Mouse (Mus musculus): ENCODE results near the gene Zdhhc18. TPM values are rescaled to one million over a fixed set of nuclear protein-coding genes. Genes with fewer than 3 reads are reported as not detected.

The Zdhhc18 gene
- polyA plus RNA-seq, 2 experiments = 4.0 to 38.0 TPM

GRCm38 (mm10) chr4:133613026-133613425, 36.9 kb downstream of the Zdhhc18 start:
- peaks cover 74% of the 10 kb centered on the region for H3K36me3 ChIP-seq (ENCODE audit: control insufficient read depth, insufficient read depth, low read length)
- H3K4me2 ChIP-seq (replicated peaks; ENCODE audit: low read depth, low read length, severe bottlenecking) = no peak overlapping the region
- H3K4me3 ChIP-seq (replicated peaks; ENCODE audit: low read length) = no peak overlapping the region
- ATAC-seq (ENCODE audit: low FRiP score, low read depth) (no peak), DNase-seq (ENCODE audit: low spot score) (no peak)
- TF ChIP-seq POLR2A (IDR thresholded peaks at IDR 0.05; ENCODE audit: borderline replicate concordance, extremely low read depth, insufficient read depth, insufficient read length) = no peak
- no peak overlapping the region for H3K27ac ChIP-seq (replicated peaks; ENCODE audit: low read depth, low read length)
- H3K4me1 ChIP-seq (ENCODE audit: control insufficient read depth, insufficient read depth, low read length) = no peaks in the 10 kb centered on the region
- H3K9me3 ChIP-seq (ENCODE audit: control insufficient read depth, low read length) = peaks cover 6% of the 10 kb centered on the region; the same call in 1 of the 2 replicates
- H3K9ac ChIP-seq (ENCODE audit: low read depth, low read length, severe bottlenecking) = no peak overlapping the region
- no peaks in the 10 kb centered on the region for H3K27me3 ChIP-seq (ENCODE audit: control insufficient read depth, insufficient read depth, low read length)
- 97% methylated on average over 8 of the region's 8 CpGs for WGBS

GRCm38 (mm10) chr4:133612416-133612815, 37.5 kb downstream of the Zdhhc18 start:
- Histone ChIP-seq H3K27ac (replicated peaks; ENCODE audit: low read depth, low read length) (no peak overlapping the region), H3K9ac (ENCODE audit: low read depth, low read length, severe bottlenecking) (no peak overlapping the region), H3K9me3 (ENCODE audit: control insufficient read depth, low read length) (peaks cover 6% of the 10 kb centered on the region; the same call in 1 of the 2 replicates), H3K4me2 (replicated peaks; ENCODE audit: low read depth, low read length, severe bottlenecking) (no peak overlapping the region), H3K4me3 (replicated peaks; ENCODE audit: low read length) (no peak overlapping the region), H3K36me3 (ENCODE audit: control insufficient read depth, insufficient read depth, low read length) (peaks cover 76% of the 10 kb centered on the region), H3K27me3 (ENCODE audit: control insufficient read depth, insufficient read depth, low read length) (no peaks in the 10 kb centered on the region), H3K4me1 (ENCODE audit: control insufficient read depth, insufficient read depth, low read length) (no peaks in the 10 kb centered on the region)
- 94% methylated on average over 7 of the region's 7 CpGs for WGBS
- ATAC-seq (ENCODE audit: low FRiP score, low read depth) (no peak), DNase-seq (ENCODE audit: low spot score) (no peak)
- TF ChIP-seq POLR2A (IDR thresholded peaks at IDR 0.05; ENCODE audit: borderline replicate concordance, extremely low read depth, insufficient read depth, insufficient read length) = no peak

GRCm38 (mm10) chr4:133611815-133612214, 38.1 kb downstream of the Zdhhc18 start:
- 95% methylated on average over 5 of the region's 5 CpGs for WGBS
- ATAC-seq (ENCODE audit: low FRiP score, low read depth) (no peak), DNase-seq (ENCODE audit: low spot score) (no peak)
- no peak overlapping the region for H3K27ac ChIP-seq (replicated peaks; ENCODE audit: low read depth, low read length)
- H3K4me3 ChIP-seq (replicated peaks; ENCODE audit: low read length) = no peak overlapping the region
- no peaks in the 10 kb centered on the region for H3K4me1 ChIP-seq (ENCODE audit: control insufficient read depth, insufficient read depth, low read length)
- H3K9me3 ChIP-seq (ENCODE audit: control insufficient read depth, low read length) = peaks cover 6% of the 10 kb centered on the region; the same call in 1 of the 2 replicates
- H3K4me2 ChIP-seq (replicated peaks; ENCODE audit: low read depth, low read length, severe bottlenecking) = no peak overlapping the region
- no peaks in the 10 kb centered on the region for H3K27me3 ChIP-seq (ENCODE audit: control insufficient read depth, insufficient read depth, low read length)
- H3K36me3 ChIP-seq (ENCODE audit: control insufficient read depth, insufficient read depth, low read length) = peaks cover 82% of the 10 kb centered on the region
- no peak overlapping the region for H3K9ac ChIP-seq (ENCODE audit: low read depth, low read length, severe bottlenecking)
- no peak for TF ChIP-seq POLR2A (IDR thresholded peaks at IDR 0.05; ENCODE audit: borderline replicate concordance, extremely low read depth, insufficient read depth, insufficient read length)

GRCm38 (mm10) chr4:133609719-133610118, 40.2 kb downstream of the Zdhhc18 start:
- no peak overlapping the region for H3K4me3 ChIP-seq (replicated peaks; ENCODE audit: low read length)
- no peak overlapping the region for H3K9ac ChIP-seq (ENCODE audit: low read depth, low read length, severe bottlenecking)
- peaks cover 6% of the 10 kb centered on the region; the same call in 1 of the 2 replicates for H3K9me3 ChIP-seq (ENCODE audit: control insufficient read depth, low read length)
- H3K36me3 ChIP-seq (ENCODE audit: control insufficient read depth, insufficient read depth, low read length) = peaks cover 88% of the 10 kb centered on the region
- ATAC-seq (ENCODE audit: low FRiP score, low read depth) (peak; percentile 49; the same call in 1 of the 2 replicates), DNase-seq (ENCODE audit: low spot score) (peak; percentile 69)
- 25% methylated on average over 6 of the region's 6 CpGs for WGBS
- no peaks in the 10 kb centered on the region for H3K27me3 ChIP-seq (ENCODE audit: control insufficient read depth, insufficient read depth, low read length)
- H3K4me2 ChIP-seq (replicated peaks; ENCODE audit: low read depth, low read length, severe bottlenecking) = no peak overlapping the region
- no peaks in the 10 kb centered on the region for H3K4me1 ChIP-seq (ENCODE audit: control insufficient read depth, insufficient read depth, low read length)
- no peak for TF ChIP-seq POLR2A (IDR thresholded peaks at IDR 0.05; ENCODE audit: borderline replicate concordance, extremely low read depth, insufficient read depth, insufficient read length)
- no peak overlapping the region for H3K27ac ChIP-seq (replicated peaks; ENCODE audit: low read depth, low read length)

- Histone ChIP-seq H3K9me3 (ENCODE audit: control insufficient read depth, low read length) (peaks cover 5% of the 10 kb centered on the region; the same call in 1 of the 2 replicates), H3K4me2 (replicated peaks; ENCODE audit: low read depth, low read length, severe bottlenecking) (no peak overlapping the region), H3K9ac (ENCODE audit: low read depth, low read length, severe bottlenecking) (no peak overlapping the region), H3K36me3 (ENCODE audit: control insufficient read depth, insufficient read depth, low read length) (peaks cover 77% of the 10 kb centered on the region), H3K4me1 (ENCODE audit: control insufficient read depth, insufficient read depth, low read length) (no peaks in the 10 kb centered on the region), H3K27ac (replicated peaks; ENCODE audit: low read depth, low read length) (no peak overlapping the region), H3K4me3 (replicated peaks; ENCODE audit: low read length) (no peak overlapping the region), H3K27me3 (ENCODE audit: control insufficient read depth, insufficient read depth, low read length) (peaks cover 8% of the 10 kb centered on the region; the same call in 1 of the 2 replicates)
- TF ChIP-seq POLR2A (IDR thresholded peaks at IDR 0.05; ENCODE audit: borderline replicate concordance, extremely low read depth, insufficient read depth, insufficient read length) = no peak
- no peak for DNase-seq (ENCODE audit: low spot score)
- 61% methylated on average over 10 of the region's 10 CpGs for WGBS
- no peak for ATAC-seq (ENCODE audit: low FRiP score, low read depth)
Measured at GRCm38 (mm10) chr4:133607284-133607683, 42.7 kb downstream of the Zdhhc18 start.
